Mouse (Mus musculus) heart, postnatal 0 days (tissue): ENCODE data around the gene Mta2. TPM values are rescaled to one million over a fixed set of nuclear protein-coding genes. Genes with fewer than 3 reads are reported as not detected.

Experiments
- ATAC-seq: fragments of 200-750 bp; cut with Nextera tagmentation; 2 replicates; pipeline ENCODE4 v1.8.0; 2017; ENCODE audit warnings: low read depth, moderate number of reproducible peaks, moderate library complexity; ENCODE audit not compliant: insufficient read depth
- DNase-seq: peaks from one replicate; pipeline ENCODE4 v3.0.0-alpha.2; 2016; ENCODE audit warnings: low spot score
- H3K27ac ChIP-seq: fragments of 300-500 bp; sonication (generic); 2 replicates; pipeline ENCODE4 v1.5.1; 2014; ENCODE audit warnings: low read depth, mild to moderate bottlenecking
- H3K27me3 ChIP-seq: fragments of 300-500 bp; sonication (generic); 2 replicates; pipeline ENCODE4 v1.6.1; 2014; ENCODE audit warnings: low read length, mixed read lengths; ENCODE audit not compliant: control insufficient read depth, insufficient read depth
- H3K36me3 ChIP-seq: fragments of 300-500 bp; sonication (generic); replicated peaks from 2 replicates; pipeline ENCODE4 v1.6.1; 2014; ENCODE audit warnings: low read length, mixed read lengths; ENCODE audit not compliant: control insufficient read depth, insufficient read depth
- H3K4me1 ChIP-seq: fragments of 300-500 bp; sonication (generic); 2 replicates; pipeline ENCODE4 v1.6.1; 2014; ENCODE audit warnings: antibody characterized with exemption; ENCODE audit not compliant: control insufficient read depth, insufficient read depth
- H3K4me2 ChIP-seq: fragments of 300-500 bp; sonication (generic); 2 replicates; pipeline ENCODE4 v1.6.1; 2014; ENCODE audit warnings: low read depth, mild to moderate bottlenecking, low read length, moderate library complexity
- H3K4me3 ChIP-seq: fragments of 300-500 bp; sonication (generic); 2 replicates; pipeline ENCODE4 v1.5.1; 2014; ENCODE audit warnings: low read depth, low read length
- H3K9ac ChIP-seq: fragments of 300-500 bp; sonication (generic); replicated peaks from 2 replicates; pipeline ENCODE4 v1.6.1; 2014; ENCODE audit warnings: low read depth, low read length, mixed read lengths
- H3K9me3 ChIP-seq: fragments of 300-500 bp; sonication (generic); replicated peaks from 2 replicates; pipeline ENCODE4 v1.6.1; 2016; ENCODE audit warnings: low read length; ENCODE audit not compliant: control insufficient read depth
- CTCF ChIP-seq: IDR thresholded peaks from 2 replicates; pipeline ENCODE4 v1.5.1; 2016; ENCODE audit warnings: antibody characterized with exemption, control low read depth, low read depth
- EP300 ChIP-seq: IDR thresholded peaks from 2 replicates; pipeline ENCODE4 v1.6.1; 2016; ENCODE audit warnings: antibody characterized with exemption, low read depth
- WGBS: fragments of 180-500 bp; shearing (Covaris S2); extraction: QIAGEN DNeasy Blood & Tissue Kit; methylation state at CpG from one replicate; pipeline ENCODE4 v1.1.7; 2014; 5-methylcytosine and 5-hydroxymethylcytosine counted together
- polyA plus RNA-seq: library from polyadenylated mRNA; unstranded; fragments of >200 nt; fragmentation: Nextera tagmentation; extraction: Ambion mirVana; gene quantifications from 2 replicates; pipeline ENCODE4 v1.2.1, GENCODE M21; 2015
- total RNA-seq: library from RNA; depleted of rRNA; stranded (reverse); fragments of >200 nt; gene quantifications from 2 replicates; pipeline ENCODE4 v1.2.3, GENCODE M21; 2014; ENCODE audit warnings: low replicate concordance

Gene Mta2
- total and polyA plus RNA-seq, 2 experiments from 2014 or later = 51.5 to 55.1 TPM

GRCm38 (mm10) chr19:8946929-8947328 is 5.3 kb downstream of the Mta2 start:
- Histone ChIP-seq H3K36me3 (peaks cover 59% of the 10 kb centered on the region), H3K4me2 (no peak overlapping the region), H3K9ac (no peak overlapping the region), H3K4me1 (peaks cover 20% of the 10 kb centered on the region; the same call in 1 of the 2 replicates), H3K27me3 (no peaks in the 10 kb centered on the region), H3K27ac (no peak overlapping the region), H3K4me3 (no peak overlapping the region), H3K9me3 (no peaks in the 10 kb centered on the region)
- TF ChIP-seq CTCF = no peak
- ATAC-seq (no peak), DNase-seq (no peak)
- 70% methylated on average over 7 of the region's 7 CpGs for WGBS

GRCm38 (mm10) chr19:8950190-8950589 is 8.5 kb downstream of the Mta2 start:
- Histone ChIP-seq H3K9ac (no peak overlapping the region), H3K36me3 (peaks cover 60% of the 10 kb centered on the region), H3K9me3 (no peaks in the 10 kb centered on the region), H3K4me3 (no peak overlapping the region), H3K4me1 (peaks cover 6% of the 10 kb centered on the region; the same call in 1 of the 2 replicates), H3K27me3 (no peaks in the 10 kb centered on the region), H3K27ac (no peak overlapping the region), H3K4me2 (no peak overlapping the region)
- no peak for TF ChIP-seq EP300
- no peak for TF ChIP-seq CTCF
- ATAC-seq (no peak), DNase-seq (no peak)
- WGBS = 83% methylated on average over 5 of the region's 5 CpGs

GRCm38 (mm10) chr19:8952241-8952640 is 10.6 kb downstream of the Mta2 start:
- 84% methylated on average over 9 of the region's 9 CpGs for WGBS
- H3K36me3 ChIP-seq = peaks cover 55% of the 10 kb centered on the region
- no peak overlapping the region for H3K9ac ChIP-seq
- H3K27me3 ChIP-seq = no peaks in the 10 kb centered on the region
- ATAC-seq (no peak), DNase-seq (no peak)
- H3K4me2 ChIP-seq = no peak overlapping the region
- TF ChIP-seq EP300 (no peak), CTCF (no peak)
- no peaks in the 10 kb centered on the region for H3K9me3 ChIP-seq
- H3K4me3 ChIP-seq = no peak overlapping the region
- H3K27ac ChIP-seq = no peak overlapping the region
- H3K4me1 ChIP-seq = peaks cover 6% of the 10 kb centered on the region; the same call in 1 of the 2 replicates

GRCm38 (mm10) chr19:8953135-8954039 is 11.7 kb downstream of the Mta2 start, which contains the start of gene Tut1:
Gene Tut1, plus strand, starts transcription at chr19:8953847.
- Histone ChIP-seq H3K27me3 (no peaks in the 10 kb centered on the region), H3K4me1 (peaks cover 6% of the 10 kb centered on the region; the same call in 1 of the 2 replicates), H3K4me2 (peak within 1 kb of the TSS; percentile 79), H3K9me3 (no peaks in the 10 kb centered on the region), H3K27ac (peak within 1 kb of the TSS; percentile 69), H3K9ac (peak within 1 kb of the TSS; percentile 69), H3K36me3 (peaks cover 48% of the 10 kb centered on the region), H3K4me3 (peak within 1 kb of the TSS; percentile 79)
- peak; percentile 96 for ATAC-seq
- WGBS = under 1% methylated on average over 46 of the region's 46 CpGs
- peak; percentile 97 for DNase-seq
- TF ChIP-seq EP300 = peak; percentile 73
- no peak for TF ChIP-seq CTCF

GRCm38 (mm10) chr19:8954171-8954570 is 12.5 kb downstream of the Mta2 start:
- H3K27ac ChIP-seq = peak overlapping the region; percentile 69
- TF ChIP-seq CTCF (no peak), EP300 (no peak)
- H3K4me1 ChIP-seq = peaks cover 6% of the 10 kb centered on the region; the same call in 1 of the 2 replicates
- no peaks in the 10 kb centered on the region for H3K27me3 ChIP-seq
- H3K9me3 ChIP-seq = no peaks in the 10 kb centered on the region
- WGBS = 6% methylated on average over 9 of the region's 9 CpGs
- no peak for ATAC-seq
- peak overlapping the region; percentile 79 for H3K4me3 ChIP-seq
- H3K36me3 ChIP-seq = peaks cover 45% of the 10 kb centered on the region
- H3K4me2 ChIP-seq = peak overlapping the region; percentile 79
- no peak for DNase-seq
- H3K9ac ChIP-seq = peak overlapping the region; percentile 69
